Mouse (Mus musculus) myocyte (in vitro differentiated cells): ENCODE results near the gene Hsd17b6. TPM values are rescaled to one million over a fixed set of nuclear protein-coding genes. Genes with fewer than 3 reads are reported as not detected.

Experiments
- polyA plus RNA-seq: library from polyadenylated mRNA; unstranded; fragments of >200 nt; fragmentation: generic; extraction: Trizol; gene quantifications from one replicate; pipeline ENCODE4 v1.2.1, GENCODE M21; 2012; ENCODE audit warnings: missing spikeins

The Hsd17b6 gene
- polyA plus RNA-seq, 1 experiment = not detected

Other genes starting within 250 kb of the Hsd17b6 start
- gene Rdh1, start 247.9 kb downstream of the Hsd17b6 start, polyA plus RNA-seq = 0.01 TPM
- 0.13 TPM for gene Rdh16f1, start 247.8 kb downstream of the Hsd17b6 start, polyA plus RNA-seq
- 0.02 TPM for gene Rdh9, start 231.2 kb downstream of the Hsd17b6 start, polyA plus RNA-seq
- gene Rdh16, start 206.5 kb downstream of the Hsd17b6 start, polyA plus RNA-seq = not detected
- gene Rdh19, start 157.7 kb downstream of the Hsd17b6 start, polyA plus RNA-seq = not detected
- gene Rdh16f2, start 141.1 kb downstream of the Hsd17b6 start, polyA plus RNA-seq = 0.06 TPM
- gene Rdh7, start 118.8 kb downstream of the Hsd17b6 start, polyA plus RNA-seq = not detected
- not detected for gene Sdr9c7, start 109.1 kb downstream of the Hsd17b6 start, polyA plus RNA-seq
- gene Prim1, start 7.6 kb upstream of the Hsd17b6 start, polyA plus RNA-seq = 9.1 TPM
- gene Naca, start 28.0 kb upstream of the Hsd17b6 start, polyA plus RNA-seq = 870 TPM
- 84.3 TPM for gene Ptges3, start 51.3 kb upstream of the Hsd17b6 start, polyA plus RNA-seq
- gene Atp5b, start 75.7 kb upstream of the Hsd17b6 start, polyA plus RNA-seq = 3,270 TPM
- 12.7 TPM for gene Baz2a, start 84.0 kb upstream of the Hsd17b6 start, polyA plus RNA-seq
- 97.3 TPM for gene Rbms2, start 172.7 kb upstream of the Hsd17b6 start, polyA plus RNA-seq
- 1.1 TPM for gene Gls2, start 186.8 kb upstream of the Hsd17b6 start, polyA plus RNA-seq
- 21.8 TPM for gene Spryd4, start 204.2 kb upstream of the Hsd17b6 start, polyA plus RNA-seq
- not detected for gene Mip, start 218.2 kb upstream of the Hsd17b6 start, polyA plus RNA-seq
- 4.9 TPM for gene Timeless, start 224.5 kb upstream of the Hsd17b6 start, polyA plus RNA-seq
- 0.06 TPM for gene Apon, start 246.5 kb upstream of the Hsd17b6 start, polyA plus RNA-seq